Mouse (Mus musculus): Measurements from ENCODE around the gene Cubn.

The Cubn gene

DNA sequence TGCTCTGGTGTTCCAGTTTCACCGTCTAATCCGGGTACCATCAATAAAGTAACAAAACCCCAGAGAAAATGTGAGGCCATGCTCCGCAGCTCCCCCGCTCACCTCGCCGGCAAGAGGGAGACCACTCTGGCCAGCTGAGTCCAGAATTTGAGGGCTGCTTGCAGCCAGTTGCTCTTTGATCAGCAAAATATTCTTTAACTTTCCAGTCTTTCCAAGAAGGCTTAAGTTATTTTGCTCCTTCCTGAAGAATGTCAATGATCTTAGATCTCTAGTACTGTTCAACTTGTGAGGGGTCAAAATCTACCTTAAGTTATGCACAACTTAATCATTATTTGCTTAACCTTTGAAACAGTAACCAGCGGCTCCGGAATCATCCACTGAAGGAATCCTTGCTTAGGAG lies at the start of gene Cubn:
TSS of gene Cubn (minus strand) at position 80 of the 400 bp plus-strand sequence.
- peak; percentile 14 for DNase-seq

DNA sequence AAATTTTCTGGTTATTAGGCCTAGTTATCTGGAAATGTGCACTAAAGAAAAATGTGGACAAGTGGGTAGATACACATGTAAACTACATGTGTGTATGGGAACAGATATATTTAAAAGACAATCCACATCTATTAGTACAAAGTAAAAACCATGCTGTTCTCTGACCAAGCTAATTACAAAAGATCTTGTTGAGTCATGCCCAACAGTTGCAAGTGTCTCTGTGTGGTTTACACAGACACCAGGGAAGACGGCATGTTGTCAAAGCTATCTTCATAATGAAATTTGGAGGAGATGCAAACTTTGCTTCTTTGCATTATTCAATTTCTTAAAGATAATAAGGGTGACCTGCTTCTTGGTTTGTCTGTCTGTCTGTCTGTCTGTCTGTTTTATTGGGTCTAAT lies 48.2 kb upstream of the Cubn start:
- DNase-seq = no peak

GRCm38 (mm10) chr2:13538704-13539377 lies 47.2 kb upstream of the Cubn start:
- DNase-seq = no peak

DNA sequence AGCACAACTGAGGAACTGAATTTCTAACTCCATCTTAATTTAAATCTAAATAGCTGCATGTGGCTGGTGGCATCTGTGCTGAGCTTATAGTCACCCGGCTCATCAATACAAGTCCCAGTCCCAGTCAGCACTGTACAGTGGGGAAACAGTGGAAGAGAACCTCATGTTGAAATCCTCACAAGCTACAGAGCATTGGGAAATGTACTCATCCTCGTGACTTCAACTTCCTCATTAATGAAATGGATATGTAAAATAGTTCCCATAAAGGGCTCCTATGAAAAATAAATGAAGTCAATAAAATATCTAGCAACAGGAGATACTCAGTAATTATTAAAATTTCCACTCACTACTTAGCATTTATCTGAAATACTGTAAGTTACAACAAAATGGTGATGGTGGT lies 46.6 kb upstream of the Cubn start:
- no peak for DNase-seq

- DNase-seq = no peak
Observed at GRCm38 (mm10) chr2:13537733-13538132, 46.1 kb upstream of the Cubn start.

GRCm38 (mm10) chr2:13536747-13537146 lies 45.1 kb upstream of the Cubn start:
- no peak for DNase-seq

DNA sequence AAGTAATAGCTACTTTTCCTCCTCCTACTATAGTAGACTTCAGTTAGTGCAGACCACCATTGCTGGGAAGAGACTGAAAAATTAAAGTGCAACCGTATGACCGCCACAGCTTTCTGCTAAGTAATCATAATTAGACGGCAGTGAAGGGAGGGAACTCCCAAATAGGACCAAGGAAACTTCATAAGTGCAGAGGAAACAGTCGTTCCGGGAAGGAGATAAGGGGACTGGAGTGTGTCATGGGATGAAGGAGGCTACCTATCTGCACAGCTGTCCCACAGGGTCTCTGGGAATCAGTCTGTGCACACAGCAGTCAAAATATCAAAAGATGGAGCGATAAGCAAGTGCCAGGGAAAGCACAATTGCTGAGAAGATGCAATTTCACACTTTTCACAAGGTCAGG lies 39.0 kb upstream of the Cubn start:
- no peak for DNase-seq

DNA sequence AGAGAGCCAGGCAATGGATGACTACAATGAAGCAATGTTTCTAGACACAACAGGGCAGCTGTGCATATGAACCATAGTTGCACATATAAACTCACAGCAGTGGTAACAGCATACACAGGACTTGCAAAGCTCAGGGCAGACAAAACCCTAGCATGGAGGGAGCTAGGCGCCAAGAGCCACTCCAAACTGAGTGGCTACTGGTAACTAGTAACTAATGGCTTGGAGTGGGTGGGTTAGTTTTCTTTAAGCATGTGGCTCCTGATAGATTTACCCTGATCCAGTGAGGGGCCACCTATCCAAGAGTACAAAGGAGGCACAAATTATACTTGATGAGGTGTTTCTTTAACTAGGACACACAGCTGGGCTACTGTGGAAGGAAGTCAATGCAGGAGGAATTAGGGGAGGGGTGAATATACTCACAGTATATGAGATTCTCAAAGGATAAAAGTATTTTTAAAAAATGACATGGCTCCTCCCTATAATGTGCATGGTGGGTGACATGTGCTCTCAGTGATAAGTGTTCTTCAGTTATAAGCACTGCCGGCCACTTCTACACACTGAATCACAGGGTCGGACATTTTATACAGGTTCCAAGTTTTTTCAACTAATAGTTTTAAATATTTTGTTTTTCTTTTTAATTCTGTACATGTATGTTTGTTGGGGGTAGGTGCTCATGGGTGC lies 37.8 kb upstream of the Cubn start:
- DNase-seq = no peak

DNA sequence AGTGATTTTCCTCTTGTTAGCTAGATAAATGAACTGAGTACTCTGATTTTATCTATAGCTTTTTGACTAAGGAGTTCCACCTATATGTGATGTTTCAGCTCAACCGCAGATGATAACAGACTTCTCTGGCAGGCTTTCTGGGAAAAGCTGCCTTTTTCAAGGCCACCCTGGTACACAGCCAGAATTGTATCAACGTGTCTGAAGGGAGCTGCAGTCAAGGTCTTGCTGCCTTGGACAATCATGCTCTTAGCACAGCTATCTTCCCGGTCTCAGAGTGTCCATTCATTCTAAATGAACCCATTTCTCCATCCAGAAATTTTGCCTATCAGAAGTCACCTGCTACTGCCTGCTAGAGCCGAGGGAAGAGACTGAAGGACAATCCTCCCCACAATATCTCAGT lies 35.9 kb upstream of the Cubn start:
- no peak for DNase-seq

GRCm38 (mm10) chr2:13527125-13527524 lies 35.5 kb upstream of the Cubn start:
- DNase-seq = no peak

DNA sequence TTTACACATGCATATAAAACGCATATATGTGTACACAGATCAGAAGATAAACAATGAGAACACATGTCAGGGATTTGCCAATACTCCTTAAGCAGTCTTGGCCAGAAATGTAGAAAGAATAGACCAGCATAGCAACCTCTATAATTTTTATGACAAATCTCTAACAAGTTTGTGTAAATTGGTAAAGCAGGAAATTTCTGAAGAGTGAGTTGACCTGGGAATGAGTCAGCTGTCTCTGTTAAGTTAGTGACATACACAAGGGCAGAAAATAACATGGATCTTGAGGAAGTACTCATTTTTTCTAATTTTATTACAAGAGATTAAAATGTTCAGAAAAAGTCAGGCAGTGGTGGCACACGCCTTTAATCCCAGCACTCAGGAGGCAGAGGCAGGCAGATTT lies 34.6 kb upstream of the Cubn start:
- DNase-seq = no peak

DNA sequence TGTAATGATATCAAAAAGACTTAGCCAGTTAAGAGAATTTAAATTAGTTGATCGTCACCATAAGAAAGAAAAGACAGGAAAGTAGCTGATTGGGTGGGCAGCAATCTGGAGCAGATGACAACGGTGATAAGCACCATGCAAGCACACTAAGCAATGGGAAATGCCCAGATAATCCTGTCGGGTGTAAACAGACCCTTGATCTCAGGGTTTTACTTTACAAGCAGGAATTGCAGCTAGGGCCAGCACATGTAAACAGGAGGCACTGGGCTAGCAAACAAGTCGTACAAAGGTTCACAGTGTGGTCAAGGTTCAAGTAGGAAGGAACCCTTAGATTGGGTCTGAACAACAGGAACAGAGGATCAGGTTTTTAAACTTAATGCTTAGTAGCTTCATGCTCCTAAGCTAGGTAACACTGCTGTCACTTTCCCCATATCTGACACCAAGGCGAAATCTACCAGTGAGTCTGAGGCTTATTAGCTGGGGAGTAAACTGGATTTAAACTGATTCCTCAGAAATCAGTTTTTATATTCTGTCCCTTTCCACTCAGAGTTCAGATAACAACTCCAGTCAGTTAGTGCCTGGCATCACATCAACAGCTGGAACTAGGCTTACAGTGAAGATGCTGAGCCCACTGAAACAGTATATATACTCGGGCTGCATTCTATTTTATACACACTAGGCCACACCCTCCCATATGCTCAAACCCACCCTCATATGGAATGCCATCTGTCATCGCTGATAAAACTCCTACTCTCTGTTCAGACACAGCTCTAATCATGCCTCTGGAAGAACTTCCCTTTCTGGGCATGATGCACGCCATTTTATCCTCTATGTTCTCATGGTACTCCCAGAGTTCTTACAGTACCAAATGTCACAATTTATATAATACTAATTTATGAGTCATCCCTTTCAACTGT lies 32.2 kb upstream of the Cubn start:
- no peak for DNase-seq

GRCm38 (mm10) chr2:13522106-13522505 lies 30.5 kb upstream of the Cubn start:
- DNase-seq = no peak

DNA sequence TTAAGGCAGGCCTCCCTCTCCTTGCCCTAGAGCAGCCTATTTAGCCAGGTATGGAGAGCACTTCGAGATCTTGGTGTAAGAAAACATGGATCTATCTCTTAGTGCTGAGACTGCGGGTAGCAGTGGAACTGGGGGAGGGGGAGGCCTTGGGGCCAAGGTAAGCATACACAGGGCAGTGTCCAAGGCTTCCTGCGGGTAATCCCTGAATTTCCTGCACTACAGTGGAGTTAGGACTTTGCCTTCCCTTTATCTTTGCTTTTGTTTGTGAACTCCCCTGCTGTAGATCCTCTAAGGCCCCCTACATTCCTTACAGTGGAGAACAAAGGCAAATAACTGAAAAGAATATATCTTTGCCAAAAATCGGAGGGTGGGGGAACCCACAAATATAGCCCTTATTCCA lies 23.3 kb upstream of the Cubn start:
- DNase-seq = no peak

DNA sequence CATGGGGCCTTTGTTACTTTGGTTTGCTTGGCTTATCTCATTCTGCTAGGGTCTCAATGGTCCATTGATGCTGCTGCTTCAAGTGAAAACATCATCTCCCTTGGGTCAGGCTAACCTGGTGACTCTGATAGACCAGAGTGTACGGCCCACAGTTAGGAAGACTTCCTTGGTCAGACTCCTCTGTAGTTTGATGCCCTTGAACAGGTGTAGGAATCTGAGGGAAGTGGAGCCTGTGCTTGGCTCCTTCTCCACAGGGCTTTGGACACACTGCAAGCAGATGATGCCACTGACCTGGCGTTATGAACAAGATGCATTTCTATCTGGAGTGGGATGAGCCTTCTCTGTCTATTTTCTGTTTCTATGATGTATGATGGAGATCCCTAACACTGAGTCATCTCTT lies 11.1 kb upstream of the Cubn start:
- DNase-seq = no peak

GRCm38 (mm10) chr2:13501553-13501952 lies 9.9 kb upstream of the Cubn start:
- DNase-seq = peak; percentile 38

DNA sequence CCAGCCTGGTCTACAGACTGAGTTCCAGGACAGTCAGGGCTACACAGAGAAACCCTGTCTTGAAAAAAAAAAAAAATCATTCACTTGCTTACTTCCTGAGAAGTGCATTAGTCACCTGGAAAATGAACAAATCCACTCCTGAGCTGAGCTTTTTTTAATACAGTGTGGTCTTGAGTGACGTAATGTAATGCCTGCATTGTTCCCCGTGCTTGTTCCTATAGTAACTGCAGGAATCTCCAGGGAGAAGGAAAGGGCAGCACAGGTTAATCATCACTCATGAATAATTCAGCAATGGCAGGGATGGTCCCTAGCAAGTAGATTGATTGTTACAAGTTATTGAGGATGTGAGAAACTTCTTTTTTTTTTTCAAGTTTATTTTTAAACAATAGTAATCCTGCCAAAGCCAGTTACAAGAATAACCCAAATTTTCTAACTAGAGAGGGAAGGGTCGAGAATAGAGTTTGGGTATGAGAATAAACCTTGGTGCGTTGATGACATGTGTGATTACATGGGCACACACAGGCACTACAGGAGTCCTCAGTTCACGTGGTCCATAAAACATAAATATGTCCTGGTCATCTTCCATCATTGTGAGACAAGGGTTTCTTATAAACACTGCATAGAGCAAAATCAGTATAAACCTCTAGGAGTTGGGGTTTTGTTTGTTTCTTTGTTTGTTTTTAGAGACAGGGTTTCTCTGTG lies 8.8 kb upstream of the Cubn start:
- DNase-seq = peak; percentile 70

DNA sequence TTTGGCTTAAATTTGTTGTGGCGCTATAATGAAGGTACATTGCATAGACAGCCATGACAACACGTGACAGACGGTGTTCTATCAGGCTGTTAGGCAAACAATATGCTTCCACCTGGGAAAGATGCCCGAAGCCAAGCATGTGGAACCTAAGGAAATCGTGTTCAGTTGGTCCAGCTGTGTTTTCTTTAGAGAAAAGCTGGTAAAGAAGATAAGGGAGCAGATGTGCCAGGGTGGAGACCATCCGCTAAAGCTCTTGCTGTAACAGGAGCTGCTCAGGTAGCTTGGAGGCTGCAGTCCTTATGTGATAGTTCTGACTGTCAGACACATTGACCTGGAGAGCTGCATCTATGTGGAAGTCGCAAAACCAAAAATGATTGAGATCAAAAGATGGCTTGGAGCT lies 7.6 kb upstream of the Cubn start:
- DNase-seq = no peak

- DNase-seq = no peak
Observed at GRCm38 (mm10) chr2:13496087-13496486, 4.5 kb upstream of the Cubn start.

- DNase-seq = no peak
Observed at GRCm38 (mm10) chr2:13492927-13493326, 1.3 kb upstream of the Cubn start.

DNA sequence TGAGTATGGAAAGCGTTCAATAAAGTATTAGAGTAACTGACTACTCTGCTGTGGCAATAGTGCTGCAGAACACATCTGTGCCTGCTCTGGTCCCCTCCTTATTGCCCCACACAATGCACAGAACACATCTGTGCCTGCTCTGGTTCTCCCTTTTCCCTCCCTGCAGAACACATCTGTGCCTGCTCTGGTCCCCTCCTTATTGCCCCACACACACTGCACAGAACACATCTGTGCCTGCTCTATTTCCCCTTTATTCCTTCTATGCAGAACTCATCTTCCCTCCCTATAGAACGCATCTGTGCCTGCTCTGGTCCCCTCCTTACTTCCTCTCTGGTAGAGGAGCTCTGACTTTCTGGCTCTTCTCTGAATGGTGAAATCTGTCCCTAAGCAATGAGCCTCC lies 1.1 kb downstream of the Cubn start:
- DNase-seq = no peak

- no peak for DNase-seq
Observed at GRCm38 (mm10) chr2:13486470-13486869, 5.1 kb downstream of the Cubn start.

DNA sequence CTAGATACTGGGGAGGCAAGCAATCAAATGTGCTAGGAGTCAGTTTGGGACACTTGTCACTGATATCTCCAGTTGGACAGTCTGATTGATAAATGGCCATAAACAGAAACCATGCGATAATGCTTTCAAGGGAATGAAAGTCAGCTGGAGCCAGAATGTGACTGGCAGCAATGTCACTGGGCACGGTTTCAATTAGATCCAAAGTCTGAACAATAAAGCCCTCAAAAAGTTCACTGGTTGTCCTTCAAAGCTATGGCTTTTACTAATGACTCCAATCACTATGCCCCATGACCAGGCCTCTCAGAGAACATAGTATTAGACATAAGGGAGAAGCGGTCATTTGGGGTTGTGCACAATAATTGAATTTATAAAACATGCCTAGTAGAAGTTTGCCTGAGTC lies 7.0 kb downstream of the Cubn start:
- no peak for DNase-seq

Measured in embryo, embryonic 11 days (tissue).